Mouse (Mus musculus) T-cell, adult 2 months (primary cell): ENCODE data around the gene 1700066M21Rik.

Experiments used
- DNase-seq: peaks from one replicate; pipeline ENCODE4 v3.0.0; 2022; ENCODE audit warnings: low spot score

The 1700066M21Rik gene

DNA sequence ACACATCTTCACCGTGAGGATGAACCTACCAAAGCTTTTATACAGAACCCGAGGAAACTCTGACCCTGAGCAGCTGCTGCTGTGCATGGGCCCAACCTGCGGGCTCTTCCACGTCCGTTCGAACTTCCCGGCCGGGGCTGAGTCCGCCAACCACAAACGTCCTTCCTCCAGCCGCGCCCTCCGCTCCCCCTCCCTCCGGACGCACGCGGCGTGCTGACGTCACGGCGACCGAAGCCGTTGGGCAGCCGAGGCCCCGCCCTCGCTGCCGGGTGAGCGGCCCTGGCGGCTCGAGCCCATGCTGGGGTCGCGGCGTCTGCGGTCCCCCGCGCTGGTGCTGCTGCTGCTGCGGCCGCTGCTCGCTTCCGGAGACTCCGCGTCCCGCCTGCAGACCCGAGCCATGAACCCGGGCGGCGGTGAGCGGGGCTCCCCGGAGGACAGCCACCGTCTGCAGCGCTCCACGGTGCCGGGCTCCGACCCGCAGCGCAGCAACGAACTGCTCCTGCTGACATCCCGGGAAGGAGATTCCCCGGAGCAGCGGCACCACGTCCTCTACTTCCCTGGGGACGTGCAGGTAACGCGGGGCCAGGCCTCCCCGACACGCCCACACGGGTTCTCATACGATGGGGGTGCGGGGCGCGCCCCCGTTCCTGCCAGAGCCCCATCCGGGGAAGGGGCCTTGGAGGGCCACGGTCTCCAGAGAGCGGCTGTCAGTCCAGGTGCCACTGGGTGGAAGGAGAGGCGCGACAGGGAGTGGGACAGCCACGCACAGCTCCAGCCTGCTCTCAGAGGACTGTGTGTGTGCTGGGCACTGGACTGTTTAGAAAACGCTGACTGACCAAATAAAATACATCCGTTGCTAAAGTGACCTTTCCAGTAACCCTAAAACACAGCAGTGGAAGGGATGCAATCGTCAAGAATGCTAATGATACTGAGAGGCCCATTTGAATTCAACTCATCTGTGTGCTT is at the start of gene 1700066M21Rik:
TSS of gene 1700066M21Rik (plus strand) at position 245 of the 966 bp plus-strand sequence.
- peak; percentile 77 for DNase-seq

DNA sequence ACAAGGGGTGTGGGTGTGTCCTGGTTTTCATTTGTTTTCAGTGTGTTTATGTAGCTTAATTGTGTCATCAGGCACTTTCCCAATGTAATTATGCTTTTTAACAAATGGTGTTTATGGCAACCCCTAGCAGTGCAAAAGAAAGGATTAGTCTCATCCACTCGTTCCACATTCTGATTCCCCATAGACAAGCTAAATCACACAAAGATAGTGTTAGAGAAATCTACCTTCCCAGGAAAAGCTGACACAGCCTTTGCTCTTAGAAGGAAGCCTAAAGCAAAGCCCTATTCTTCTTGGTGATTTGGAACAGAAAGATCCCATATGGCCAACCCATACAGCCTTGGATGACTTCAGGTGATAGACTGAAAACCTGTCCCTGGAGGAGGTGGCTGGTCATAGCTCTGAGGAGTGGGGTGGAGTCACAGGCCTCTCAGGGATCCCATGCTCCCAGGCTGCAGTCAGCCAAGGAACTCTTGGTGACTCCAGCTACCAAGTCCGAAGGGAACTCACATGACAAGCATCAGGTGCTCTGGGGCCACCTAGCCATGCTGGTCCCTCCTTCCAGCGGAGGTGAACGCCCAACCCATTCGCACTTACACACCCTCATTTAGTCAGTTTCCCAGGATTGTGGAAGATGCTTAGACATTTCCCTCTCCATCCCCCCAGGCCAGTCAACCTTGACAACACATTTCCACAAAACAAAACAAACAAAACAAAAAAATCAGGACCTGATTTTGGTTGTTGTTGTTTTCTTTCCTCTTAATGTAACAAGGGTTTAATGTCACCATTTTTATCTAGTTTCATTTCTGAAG is 47.9 kb upstream of the 1700066M21Rik start:
- DNase-seq, result no peak

DNA sequence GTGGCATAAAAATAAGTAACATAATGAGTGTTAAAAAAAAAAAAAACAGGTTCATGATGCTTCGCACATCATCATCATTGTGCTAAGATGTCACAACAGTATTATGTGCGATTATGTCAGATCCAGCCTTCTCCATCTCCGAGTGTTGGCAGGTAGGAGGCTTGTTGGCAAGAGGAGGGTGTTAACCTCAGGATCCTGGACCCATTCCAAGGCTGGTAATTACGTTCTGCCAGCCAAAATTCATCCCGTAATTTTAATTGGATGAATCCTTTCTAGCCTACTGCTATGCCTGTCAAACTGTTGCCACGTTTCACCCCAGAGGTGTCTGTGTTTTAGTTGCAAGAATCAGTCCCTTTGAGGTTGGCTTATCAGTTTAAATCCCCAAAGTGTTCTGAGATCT is 47.2 kb upstream of the 1700066M21Rik start:
- no peak for DNase-seq

DNA sequence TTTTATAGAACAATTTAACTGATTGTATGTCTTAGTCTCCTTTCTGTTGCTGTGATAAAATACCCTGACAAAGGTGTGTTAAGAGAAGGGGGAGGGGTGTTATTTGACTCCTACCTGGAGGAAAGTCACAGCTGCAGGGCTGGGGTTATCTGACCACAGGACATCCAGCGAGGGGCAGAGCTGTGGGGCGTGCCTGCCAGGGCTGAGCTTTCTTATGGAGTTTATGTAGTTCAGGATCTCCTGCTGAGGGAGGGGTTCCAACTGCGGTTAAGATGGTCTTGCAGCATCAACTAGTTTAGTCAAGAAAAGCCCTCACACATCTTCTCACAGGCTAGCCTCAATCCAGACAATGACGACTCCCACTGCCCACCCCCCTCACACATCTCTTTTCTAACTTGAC is 45.4 kb upstream of the 1700066M21Rik start:
- no peak for DNase-seq

GRCm38 (mm10) chr1:57333550-57334213 is 43.7 kb upstream of the 1700066M21Rik start:
- no peak for DNase-seq

DNA sequence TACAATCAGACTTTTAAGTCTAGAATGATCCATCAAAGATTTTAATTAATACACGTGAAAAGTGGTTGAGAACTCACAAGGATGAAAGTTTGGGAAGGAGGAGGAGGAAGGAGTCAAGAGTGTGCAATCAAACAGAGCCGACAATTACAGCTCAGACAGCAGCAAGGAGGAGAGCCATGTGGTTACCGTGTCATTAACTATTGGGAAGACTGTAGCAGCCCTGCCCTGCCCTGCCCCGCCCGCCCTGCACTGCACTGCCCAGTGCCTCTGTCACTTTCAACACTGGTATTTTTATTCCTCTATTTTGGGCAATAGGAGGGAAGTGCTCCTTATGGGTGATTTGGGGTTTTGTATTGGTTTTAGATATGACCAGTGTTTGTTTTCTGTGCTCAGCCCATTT is 42.2 kb upstream of the 1700066M21Rik start:
- DNase-seq, result no peak

DNA sequence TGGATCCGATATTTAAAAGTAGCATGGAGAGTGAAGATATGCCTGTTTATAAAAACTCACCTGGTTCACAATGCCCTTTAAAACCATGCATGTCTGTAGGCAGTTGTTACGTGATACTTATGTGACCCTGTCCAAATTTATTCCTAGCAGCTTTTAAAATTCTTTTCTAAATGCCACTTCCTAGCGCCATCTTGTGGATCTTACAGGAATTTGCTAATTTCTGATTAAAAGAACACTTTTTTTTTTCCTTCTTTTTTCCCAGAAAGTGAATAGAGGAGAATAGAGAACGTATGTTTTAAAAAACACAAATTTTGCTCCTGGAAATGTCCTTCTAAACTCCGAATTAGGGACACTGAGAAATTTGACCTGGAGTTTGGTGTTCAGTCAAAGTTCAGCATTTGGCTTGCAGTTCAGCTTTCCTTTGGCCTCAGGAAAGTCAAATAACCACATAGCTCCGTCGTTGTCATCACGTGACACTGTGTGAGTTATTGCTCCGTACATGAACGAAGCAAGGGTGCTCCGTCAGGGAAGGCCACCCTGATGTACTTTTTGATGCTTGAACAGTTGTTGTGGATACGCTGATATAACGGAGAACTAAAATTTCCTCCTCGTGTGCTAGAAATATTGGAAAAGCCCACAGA is 38.1 kb upstream of the 1700066M21Rik start:
- DNase-seq, result no peak

DNA sequence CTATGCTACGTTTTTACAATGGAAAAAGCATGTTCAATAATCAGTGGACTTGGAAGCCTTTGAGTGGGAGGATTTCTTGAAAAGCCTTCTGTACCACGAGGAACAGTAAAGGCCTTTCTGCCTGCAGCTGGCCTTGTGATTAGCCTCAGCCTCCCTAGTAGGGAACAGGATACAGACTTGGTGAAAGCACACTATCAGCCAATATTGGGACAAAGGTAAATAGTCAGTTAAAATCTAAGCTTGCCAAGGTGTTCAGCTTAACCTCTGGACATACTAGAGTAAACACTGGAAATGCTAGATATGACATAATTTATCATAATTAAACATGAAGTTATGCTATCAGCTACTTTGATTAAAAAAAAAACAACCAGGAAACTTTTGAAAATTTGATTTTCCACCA is 36.2 kb upstream of the 1700066M21Rik start:
- no peak for DNase-seq

DNA sequence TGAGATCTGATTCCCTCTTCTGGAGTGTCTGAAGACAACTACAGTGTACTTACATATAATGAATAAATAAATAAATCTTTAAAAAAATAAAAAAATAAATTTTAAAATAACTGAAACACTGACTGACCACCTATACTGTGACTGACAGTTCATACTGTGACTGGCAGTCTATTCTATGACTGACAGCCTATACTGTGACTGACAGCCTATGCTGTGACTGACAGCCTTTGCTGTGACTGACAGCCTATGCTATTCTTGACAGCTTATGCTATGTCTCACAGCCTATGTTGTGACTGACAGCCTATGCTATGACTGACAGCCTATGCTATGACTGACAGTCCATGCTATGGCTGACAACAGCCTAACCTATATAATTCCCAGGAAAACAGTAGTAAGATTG is 29.9 kb upstream of the 1700066M21Rik start:
- no peak for DNase-seq

DNA sequence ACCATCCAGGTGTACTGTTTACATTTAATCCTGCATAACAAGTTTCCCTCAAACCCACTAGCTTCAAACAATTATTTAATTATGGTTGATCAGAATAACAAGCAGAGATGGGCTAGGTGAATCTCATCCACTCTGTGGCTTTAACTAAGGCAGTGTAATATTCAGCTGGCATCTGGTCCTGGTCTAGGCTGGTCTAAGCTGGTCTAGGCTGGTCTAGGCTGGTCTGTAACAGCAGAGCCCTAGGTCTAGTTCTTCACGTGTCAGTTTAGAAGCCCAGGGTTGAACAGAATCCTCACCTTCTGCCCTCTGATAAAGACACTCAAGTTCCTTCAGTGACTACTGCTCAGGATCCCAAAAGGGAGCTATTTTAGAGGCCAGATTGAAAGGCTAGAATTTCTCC is 25.5 kb upstream of the 1700066M21Rik start:
- no peak for DNase-seq

GRCm38 (mm10) chr1:57358546-57358945 is 18.9 kb upstream of the 1700066M21Rik start:
- DNase-seq, result no peak

DNA sequence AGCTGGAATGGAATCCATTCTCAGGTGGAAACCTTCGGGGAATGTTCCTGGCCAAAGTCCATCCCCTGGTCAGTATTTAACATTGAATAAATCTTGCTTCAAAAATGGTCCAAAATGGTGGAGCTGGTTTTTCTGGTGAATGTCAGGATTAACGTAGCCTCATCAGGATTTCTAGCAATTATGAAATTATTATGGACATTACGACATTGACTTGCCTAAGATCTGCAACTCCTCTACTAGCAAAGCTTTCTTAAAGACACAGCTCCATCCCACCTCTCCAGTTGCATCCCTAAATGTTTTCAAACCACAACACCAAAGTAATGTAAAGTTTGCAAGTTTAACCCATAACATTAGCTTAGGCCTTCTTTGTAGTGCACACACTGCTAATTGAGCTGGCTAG is 10.0 kb upstream of the 1700066M21Rik start:
- no peak for DNase-seq

- no peak for DNase-seq
These were observed 8.3 kb upstream of the 1700066M21Rik start for GRCm38 (mm10) chr1:57369111-57369510.

DNA sequence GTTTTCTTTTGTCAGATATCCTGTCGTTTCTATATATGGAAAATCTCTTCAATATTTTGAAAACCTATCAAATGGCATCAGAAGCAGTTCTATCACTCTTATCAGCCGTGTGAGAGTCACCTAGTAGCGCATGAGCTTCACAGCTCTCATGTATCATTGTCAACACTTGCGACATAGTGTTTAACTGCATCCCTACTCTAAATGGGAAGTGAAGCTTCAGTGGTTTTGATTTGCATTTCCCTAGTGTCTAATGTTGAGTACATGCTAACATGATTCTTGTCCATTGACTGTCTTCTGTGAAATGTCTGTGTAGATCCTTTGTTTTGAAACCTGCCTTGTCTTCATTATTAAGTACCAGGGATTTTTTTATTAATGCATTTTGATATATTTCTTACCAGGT is 7.0 kb upstream of the 1700066M21Rik start:
- no peak for DNase-seq

- DNase-seq, result no peak
These were observed 2.1 kb upstream of the 1700066M21Rik start for GRCm38 (mm10) chr1:57375276-57375675.

GRCm38 (mm10) chr1:57376806-57377205 is 614 bp upstream of the 1700066M21Rik start:
- no peak for DNase-seq

DNA sequence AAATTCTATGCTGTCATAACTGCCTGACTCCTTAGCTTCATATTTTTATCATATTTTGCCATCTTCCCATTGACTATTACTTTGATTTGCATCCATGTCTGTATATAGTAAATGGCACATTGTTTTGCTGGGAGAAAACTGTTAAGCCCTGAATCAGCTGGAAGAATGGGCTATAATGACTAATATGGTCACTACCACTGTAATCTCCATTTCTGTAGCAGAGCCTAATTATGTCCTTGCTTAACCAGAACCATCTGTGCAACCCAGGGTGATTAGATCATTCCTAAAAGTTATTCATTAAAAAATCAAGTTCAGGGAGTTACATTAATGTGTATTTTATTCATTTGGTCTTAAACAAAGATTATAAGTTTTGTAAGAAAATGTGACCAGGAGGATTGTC is 9.1 kb downstream of the 1700066M21Rik start:
- DNase-seq, result no peak

DNA sequence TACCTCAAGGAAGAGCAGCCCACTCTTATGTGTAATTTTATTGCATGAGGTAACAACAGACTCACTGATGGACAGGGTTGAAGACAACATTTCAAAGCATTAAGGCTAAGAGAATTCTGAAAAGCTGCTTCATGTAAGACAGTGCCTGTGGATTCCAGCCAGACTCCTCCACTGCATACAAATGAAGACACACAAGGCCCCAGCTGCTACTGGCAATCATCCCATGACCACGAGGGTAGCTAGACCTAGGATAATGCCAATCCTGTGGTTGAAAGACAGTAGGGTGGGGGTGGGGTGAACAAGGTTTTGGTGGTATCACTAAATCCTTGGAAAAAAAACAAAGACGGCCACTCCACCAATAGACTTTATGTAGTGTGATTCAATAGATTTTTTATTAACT is 10.5 kb downstream of the 1700066M21Rik start:
- no peak for DNase-seq

DNA sequence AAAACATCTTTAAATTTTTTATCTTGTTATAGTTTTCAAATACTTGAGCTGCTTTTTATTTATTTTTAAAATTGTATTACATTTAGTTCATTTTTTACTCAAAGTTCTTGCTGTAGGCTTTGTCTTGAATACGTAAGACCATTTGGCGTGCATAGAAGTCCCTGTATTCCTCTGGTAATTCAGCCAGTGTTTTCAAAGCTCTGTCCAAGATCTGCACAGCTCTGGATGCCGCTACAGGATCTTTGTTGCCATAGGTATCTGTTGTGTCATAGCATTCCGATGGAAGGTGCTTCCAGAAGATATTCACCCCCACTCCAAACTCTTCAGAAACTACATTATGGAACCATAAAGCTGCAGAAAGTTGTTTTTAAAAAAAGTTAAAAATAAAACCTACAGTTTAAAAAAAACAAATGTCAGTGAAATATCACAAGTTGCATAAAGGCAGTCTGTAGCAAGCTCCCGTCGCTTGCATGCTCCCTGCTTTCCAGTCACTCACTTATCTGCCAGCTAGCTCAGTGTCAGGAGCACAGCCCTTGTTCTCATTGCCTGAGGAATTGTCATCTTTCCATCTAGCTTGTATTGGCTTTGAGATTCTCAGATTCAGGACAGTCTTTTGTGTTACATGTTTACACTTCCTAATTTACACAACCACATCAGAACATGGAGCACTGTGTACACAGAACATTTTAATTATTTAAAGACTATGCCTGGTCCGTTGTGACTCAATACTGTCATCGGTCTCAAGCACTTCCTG is 11.2 kb downstream of the 1700066M21Rik start:
- no peak for DNase-seq

GRCm38 (mm10) chr1:57390993-57391790 is 13.8 kb downstream of the 1700066M21Rik start:
- no peak for DNase-seq
